Mouse (Mus musculus) B cell, adult 62 days (primary cell): ENCODE measurements around the gene Gm49398. TPM values are rescaled to one million over a fixed set of nuclear protein-coding genes. Genes with fewer than 3 reads are reported as not detected.

Experiments used
- total RNA-seq: library from RNA; stranded (reverse); gene quantifications from 4 replicates; pipeline ENCODE4 v1.2.4, GENCODE M21; 2023

Gene Gm49398
- total RNA-seq, result not detected in 4 replicates

GRCm38 (mm10) chr13:61288739-61289138 lies at the start of gene Gm49398:
Gene Gm49398 (minus strand): TSS chr13:61288839.

GRCm38 (mm10) chr13:61255258-61255657 lies 33.4 kb downstream of the Gm49398 start, which contains the start of gene Cts8:
Gene Cts8 (minus strand): TSS chr13:61255358.

DNA sequence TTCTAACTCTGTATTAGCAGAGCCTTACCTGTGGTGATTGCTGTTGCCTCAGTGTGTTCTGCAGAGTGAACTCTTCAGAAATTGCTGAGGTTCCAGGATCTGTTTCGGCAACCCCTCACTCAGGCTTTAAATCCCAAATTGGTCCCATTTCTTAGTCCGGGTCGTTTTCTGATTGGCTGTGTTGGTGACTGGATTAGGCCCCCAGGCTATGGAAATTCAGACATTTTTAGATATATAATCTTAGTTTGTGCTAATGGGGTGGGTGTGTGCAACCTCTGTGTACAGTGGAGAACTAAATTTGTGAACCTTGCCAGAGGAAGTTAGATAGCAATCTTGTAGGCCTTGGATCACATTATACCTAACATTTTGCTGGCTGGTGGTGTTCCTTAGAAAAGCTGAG lies 85.3 kb downstream of the Gm49398 start, which contains the start of gene Cts6:
TSS of gene Cts6 (minus strand) at position 101 of the 400 bp plus-strand sequence.

Other genes starting within 250 kb of the Gm49398 start
- not detected in 4 replicates for gene Ctsq, start 248.2 kb downstream of the Gm49398 start, total RNA-seq
- not detected in 4 replicates for gene Ctsr, start 124.6 kb downstream of the Gm49398 start, total RNA-seq
- gene Cts6, start 85.4 kb downstream of the Gm49398 start, total RNA-seq, result not detected in 4 replicates
- gene Cts8, start 33.5 kb downstream of the Gm49398 start, total RNA-seq, result not detected in 4 replicates
- not detected in 4 replicates for gene Cts7, start 69.4 kb upstream of the Gm49398 start, total RNA-seq